Mouse (Mus musculus) liver, embryonic 14.5 days (tissue): ENCODE results near the gene Mgat4b. TPM values are rescaled to one million over a fixed set of nuclear protein-coding genes. Genes with fewer than 3 reads are reported as not detected.

Source experiments
- ATAC-seq: fragments of 200-750 bp; cut with Nextera tagmentation; 2 replicates; pipeline ENCODE4 v1.8.0; 2017; ENCODE audit warnings: moderate number of reproducible peaks, mild to moderate bottlenecking, moderate library complexity; ENCODE audit not compliant: insufficient read depth
- DNase-seq, 3 experiments: peaks; one replicate each; pipeline ENCODE4 v3.0.0-alpha.2; 2012 to 2013; ENCODE audit warnings: low read depth in 3 of 3, low spot score in 3 of 3
- H3K27ac ChIP-seq: fragments of 300-500 bp; sonication (generic); 2 replicates; pipeline ENCODE4 v1.5.1; 2014; ENCODE audit warnings: moderate library complexity, mild to moderate bottlenecking, control low read depth, inconsistent platforms
- H3K27me3 ChIP-seq: fragments of 300-500 bp; sonication (generic); 2 replicates; pipeline ENCODE4 v1.6.1; 2014; ENCODE audit warnings: mild to moderate bottlenecking, low read length, moderate library complexity; ENCODE audit not compliant: control insufficient read depth, insufficient read depth
- H3K36me3 ChIP-seq: fragments of 300-500 bp; sonication (generic); replicated peaks from 2 replicates; pipeline ENCODE4 v1.6.1; 2014; ENCODE audit warnings: low read depth; ENCODE audit not compliant: control insufficient read depth, insufficient read depth
- H3K4me1 ChIP-seq, 2 experiments: fragments of 200-500 bp in 1 of 2; fragments of 300-500 bp in 1 of 2; sonication (generic) in 1 of 2; replicated peaks; 2 replicates each; pipeline ENCODE4 v1.6.1; 2012 to 2014; ENCODE audit warnings: antibody characterized with exemption in 1 of 2, inconsistent platforms in 1 of 2, low read length in 1 of 2; ENCODE audit not compliant: control insufficient read depth in 2 of 2, insufficient read depth in 2 of 2
- H3K4me2 ChIP-seq: fragments of 300-500 bp; sonication (generic); 2 replicates; pipeline ENCODE4 v1.6.1; 2014; ENCODE audit warnings: low read depth, mild to moderate bottlenecking, control low read depth, moderate library complexity
- H3K4me3 ChIP-seq, 2 experiments: fragments of 200-500 bp in 1 of 2; fragments of 300-500 bp in 1 of 2; sonication (generic) in 1 of 2; 2 replicates each; pipeline ENCODE4 v1.5.1; 2012 to 2014; ENCODE audit warnings: low read depth in 2 of 2, low read length in 2 of 2, mild to moderate bottlenecking in 2 of 2, control low read depth in 1 of 2, inconsistent platforms in 1 of 2, moderate library complexity in 1 of 2; ENCODE audit not compliant: insufficient read depth in 1 of 2
- H3K9ac ChIP-seq: fragments of 300-500 bp; sonication (generic); replicated peaks from 2 replicates; pipeline ENCODE4 v1.6.1; 2014; ENCODE audit warnings: mild to moderate bottlenecking, control low read depth, moderate library complexity
- H3K9me3 ChIP-seq: fragments of 300-500 bp; sonication (generic); 2 replicates; pipeline ENCODE4 v1.6.1; 2016; ENCODE audit warnings: low read length, mixed read lengths; ENCODE audit not compliant: control insufficient read depth
- CTCF ChIP-seq: IDR thresholded peaks from 2 replicates; pipeline ENCODE4 v1.5.1; 2016; ENCODE audit warnings: antibody characterized with exemption, low read depth, control low read depth
- EP300 ChIP-seq: IDR thresholded peaks from 2 replicates; pipeline ENCODE4 v1.6.1; 2016; ENCODE audit warnings: antibody characterized with exemption, low read depth
- WGBS: fragments of 180-500 bp; shearing (Covaris S2); extraction: QIAGEN DNeasy Blood & Tissue Kit; methylation state at CpG from one replicate; pipeline ENCODE4 v1.1.7; 2014; ENCODE audit not compliant: insufficient replicate concordance; 5-methylcytosine and 5-hydroxymethylcytosine counted together
- polyA plus RNA-seq, 2 experiments: library from polyadenylated mRNA; depleted of rRNA in 1 of 2; stranded (reverse) in 1 of 2; unstranded in 1 of 2; fragments of >200 nt; fragmentation: Nextera tagmentation in 1 of 2; extraction: Ambion mirVana in 1 of 2; gene quantifications; 2 replicates each; pipeline versions ENCODE4 v1.2.1 to v1.2.3; 2012 to 2014

Gene Mgat4b
- polyA plus RNA-seq, 2 experiments: 5.7 to 14.8 TPM

- H3K9ac ChIP-seq: peak overlapping the region; percentile 72
- H3K4me1 ChIP-seq: peaks cover 5 to 17% of the 10 kb centered on the region in 2 experiments
- peak; percentile 99 for ATAC-seq
- TF ChIP-seq EP300: no peak; the same call in 1 of the 2 replicates
- H3K4me3 ChIP-seq: peak overlapping the region; percentile 64 to 77
- no peaks in the 10 kb centered on the region; the same call in 1 of the 2 replicates for H3K36me3 ChIP-seq
- peak overlapping the region; percentile 64 for H3K27ac ChIP-seq
- H3K27me3 ChIP-seq: no peaks in the 10 kb centered on the region
- no peaks in the 10 kb centered on the region for H3K9me3 ChIP-seq
- under 1% methylated on average over 27 of the region's 27 CpGs for WGBS
- DNase-seq: peak; percentile 95 to 98 (median 96)
- H3K4me2 ChIP-seq: peak overlapping the region; percentile 64
Measured at GRCm38 (mm10) chr11:50174730-50175187, 35.9 kb upstream of the Mgat4b start.

DNA sequence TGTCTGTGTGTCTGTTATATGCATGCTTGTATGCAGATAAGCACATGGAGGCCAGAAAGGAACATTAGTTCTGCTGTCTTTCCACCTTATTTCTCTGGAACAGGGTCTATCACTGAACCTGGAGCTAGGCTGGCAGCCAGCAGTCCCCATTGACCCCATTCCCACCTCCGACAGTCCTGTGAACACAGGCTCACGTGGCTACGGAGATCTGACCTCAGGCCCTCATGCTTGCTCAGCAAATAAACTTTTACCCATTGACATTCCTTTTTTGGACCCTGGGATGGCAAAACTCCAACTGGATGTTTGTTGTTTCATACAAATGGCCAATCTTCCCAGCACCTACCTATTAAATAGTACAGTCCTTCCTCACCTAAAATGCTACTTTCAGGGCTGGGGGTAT, 34.3 kb upstream of the Mgat4b start:
- no peaks in the 10 kb centered on the region for H3K27me3 ChIP-seq
- no peaks in the 10 kb centered on the region for H3K36me3 ChIP-seq
- H3K27ac ChIP-seq: no peak overlapping the region
- 71% methylated on average over 3 of the region's 3 CpGs for WGBS
- H3K9me3 ChIP-seq: no peaks in the 10 kb centered on the region
- H3K4me3 ChIP-seq: no peak overlapping the region
- peak in 1 of 3 experiments; percentile 26 for DNase-seq
- no peak overlapping the region for H3K4me2 ChIP-seq
- TF ChIP-seq CTCF: no peak
- no peak for TF ChIP-seq EP300
- no peak for ATAC-seq
- peaks cover 5 to 17% of the 10 kb centered on the region in 2 experiments for H3K4me1 ChIP-seq
- no peak overlapping the region for H3K9ac ChIP-seq

DNA sequence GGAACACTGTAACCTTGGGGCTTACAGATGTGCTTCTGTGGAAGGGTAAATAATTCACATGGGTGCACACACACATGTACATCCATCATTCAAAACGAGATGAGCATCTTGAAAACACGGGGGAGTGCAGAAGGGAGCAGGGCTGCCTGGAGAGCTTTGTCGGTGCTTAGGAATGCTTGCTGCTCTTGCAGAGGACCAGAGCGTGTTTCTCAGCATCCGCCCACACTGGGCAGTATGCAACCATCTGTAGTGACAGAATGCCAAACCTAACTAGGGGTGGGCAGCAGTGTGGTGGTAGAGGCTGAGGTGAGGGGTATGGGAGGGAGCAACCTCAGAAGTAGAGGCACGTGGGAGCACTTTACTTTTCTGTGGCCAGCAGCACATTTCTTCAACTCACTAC, 33.6 kb upstream of the Mgat4b start:
- Histone ChIP-seq H3K27me3 (no peaks in the 10 kb centered on the region), H3K9ac (no peak overlapping the region), H3K4me1 (peaks cover 5 to 17% of the 10 kb centered on the region in 2 experiments), H3K9me3 (no peaks in the 10 kb centered on the region), H3K4me2 (no peak overlapping the region), H3K27ac (no peak overlapping the region), H3K4me3 (no peak overlapping the region), H3K36me3 (no peaks in the 10 kb centered on the region)
- DNase-seq (no peak), ATAC-seq (no peak)
- no peak for TF ChIP-seq CTCF
- no peak for TF ChIP-seq EP300
- 79% methylated on average over 6 of the region's 6 CpGs for WGBS

- Histone ChIP-seq H3K4me2 (no peak overlapping the region), H3K9me3 (no peaks in the 10 kb centered on the region), H3K9ac (no peak overlapping the region), H3K27ac (no peak overlapping the region), H3K4me1 (peaks cover 5 to 24% of the 10 kb centered on the region in 2 experiments), H3K36me3 (no peaks in the 10 kb centered on the region), H3K27me3 (no peaks in the 10 kb centered on the region), H3K4me3 (no peak overlapping the region)
- no peak for DNase-seq
- ATAC-seq: no peak
- 60% methylated on average over 5 of the region's 5 CpGs for WGBS
- TF ChIP-seq EP300: no peak
Measured at GRCm38 (mm10) chr11:50178532-50179488, 31.9 kb upstream of the Mgat4b start.

- Histone ChIP-seq H3K27me3 (no peaks in the 10 kb centered on the region), H3K27ac (no peak overlapping the region), H3K9ac (no peak overlapping the region), H3K4me2 (no peak overlapping the region), H3K4me1 (peaks cover 2 to 24% of the 10 kb centered on the region in 2 experiments), H3K9me3 (no peaks in the 10 kb centered on the region), H3K4me3 (no peak overlapping the region), H3K36me3 (no peaks in the 10 kb centered on the region)
- no peak for ATAC-seq
- no peak for DNase-seq
- 56% methylated on average over 6 of the region's 6 CpGs for WGBS
- no peak for TF ChIP-seq EP300
- no peak for TF ChIP-seq CTCF
Measured at GRCm38 (mm10) chr11:50180478-50181231, 30.0 kb upstream of the Mgat4b start.
